Mouse (Mus musculus): Measurements from ENCODE around the gene Pgk1. TPM values are rescaled to one million over a fixed set of nuclear protein-coding genes. Genes with fewer than 3 reads are reported as not detected.

Pgk1 gene
- polyA plus RNA-seq, 1 experiment from 2014 or later: 280 TPM

DNA sequence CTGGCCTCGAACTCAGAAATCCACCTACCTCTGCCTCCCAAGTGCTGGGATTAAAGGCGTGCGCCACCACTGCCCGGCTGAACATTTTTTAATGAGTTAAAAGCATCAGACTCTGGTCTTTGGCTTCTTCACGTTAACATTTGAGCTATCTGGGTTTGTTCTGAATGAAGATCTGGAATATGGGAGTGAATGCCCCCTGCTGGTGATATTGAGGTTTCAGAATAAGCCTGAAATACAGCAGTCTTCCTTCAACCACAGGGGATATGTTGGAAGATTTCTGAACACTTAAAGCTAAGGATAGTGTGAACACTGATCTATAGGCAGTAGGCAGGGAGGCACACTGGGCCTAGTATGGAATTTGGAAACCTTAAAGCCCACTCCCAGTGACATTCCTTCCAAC, 12.0 kb downstream of the Pgk1 start:
- no peak overlapping the region for H3K9ac ChIP-seq (ENCODE audit: low read depth, low read length)

GRCm38 (mm10) chrX:106209100-106209499, 22.2 kb downstream of the Pgk1 start:
- no peak overlapping the region for H3K27ac ChIP-seq
- no peak overlapping the region for H3K9ac ChIP-seq (ENCODE audit: low read depth, low read length)
- WGBS: 90% methylated on average over 2 of the region's 2 CpGs
- H3K27me3 ChIP-seq (ENCODE audit: insufficient read depth, low read length): no peaks in the 10 kb centered on the region
- no peaks in the 10 kb centered on the region for H3K9me3 ChIP-seq (replicated peaks; ENCODE audit: low read length)
- ATAC-seq (replicated peaks; ENCODE audit: low FRiP score, low read depth): no peak
- no peak for TF ChIP-seq CTCF (IDR thresholded peaks at IDR 0.05; ENCODE audit: low read depth)
- no peak for DNase-seq (ENCODE audit: low spot score)
- H3K4me2 ChIP-seq (ENCODE audit: low read length): no peak overlapping the region
- H3K4me3 ChIP-seq (replicated peaks; ENCODE audit: low read depth, low read length): no peak overlapping the region
- 0 out of 2 replicates have a peak, but pooled peaks cover 2% of the 10 kb centered on the region for H3K36me3 ChIP-seq (ENCODE audit: insufficient read depth, low read length)
- no peaks in the 10 kb centered on the region for H3K4me1 ChIP-seq (replicated peaks; ENCODE audit: insufficient read depth, low read length)

More for the DNA sequence above, 12.0 kb downstream of the Pgk1 start:
- DNase-seq (ENCODE audit: low spot score) (no peak), ATAC-seq (replicated peaks; ENCODE audit: low FRiP score, low read depth) (no peak)
- H3K4me2 ChIP-seq (ENCODE audit: low read length): no peak overlapping the region
- no peaks in the 10 kb centered on the region for H3K4me1 ChIP-seq (replicated peaks; ENCODE audit: insufficient read depth, low read length)
- 86% methylated on average over 5 of the region's 5 CpGs for WGBS
- H3K4me3 ChIP-seq (replicated peaks; ENCODE audit: low read depth, low read length): no peak overlapping the region
- TF ChIP-seq CTCF (IDR thresholded peaks at IDR 0.05; ENCODE audit: low read depth): peak; percentile 42; the same call in 1 of the 2 replicates
- H3K27me3 ChIP-seq (ENCODE audit: insufficient read depth, low read length): no peaks in the 10 kb centered on the region
- H3K36me3 ChIP-seq (ENCODE audit: insufficient read depth, low read length): peaks cover 37% of the 10 kb centered on the region
- no peaks in the 10 kb centered on the region for H3K9me3 ChIP-seq (replicated peaks; ENCODE audit: low read length)
- H3K27ac ChIP-seq: no peak overlapping the region

DNA sequence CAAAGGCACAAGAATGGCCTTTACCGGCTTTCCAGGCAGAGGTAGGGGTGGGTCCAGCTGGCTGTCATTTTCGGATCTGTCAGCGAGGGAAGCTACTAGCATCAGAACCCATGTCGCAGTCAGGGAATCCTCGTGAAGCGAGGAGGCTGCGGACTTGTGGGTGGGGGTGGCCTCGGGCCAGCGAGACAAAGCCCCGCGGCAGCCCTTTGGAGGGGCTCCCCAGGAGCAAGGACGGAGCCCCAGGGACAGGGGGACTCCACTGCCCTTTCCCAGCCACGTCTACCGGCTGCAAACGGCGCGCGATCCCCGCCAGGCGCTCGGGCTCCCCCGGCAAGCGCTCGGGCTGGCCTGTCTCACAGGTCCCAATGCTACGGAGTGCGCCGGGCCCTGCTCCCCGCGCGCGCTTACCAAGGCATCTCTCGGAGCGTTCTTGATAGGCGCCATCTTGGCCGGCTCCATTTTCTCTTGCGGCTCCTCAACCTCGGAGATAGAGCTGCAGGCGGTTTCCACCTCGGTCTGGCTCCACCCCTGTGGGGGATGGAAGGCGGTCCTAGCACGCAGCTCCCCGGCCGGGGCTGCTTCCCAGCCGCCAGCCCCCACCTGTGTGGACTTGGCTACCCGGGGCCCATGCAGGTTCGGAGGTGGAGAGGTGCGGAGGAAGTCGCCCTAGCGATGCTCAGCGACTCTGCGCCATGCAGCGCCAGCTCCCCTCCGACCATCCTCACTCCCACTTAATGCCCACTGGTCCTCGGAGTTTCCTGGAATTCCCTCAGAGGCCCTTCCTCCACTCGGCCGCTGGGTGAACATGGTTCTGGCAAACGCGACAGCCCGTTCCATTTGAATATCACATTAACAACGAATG, 32.5 kb downstream of the Pgk1 start:
- H3K9ac ChIP-seq (ENCODE audit: low read depth, low read length): peak overlapping the region; percentile 70
- no peaks in the 10 kb centered on the region for H3K27me3 ChIP-seq (ENCODE audit: insufficient read depth, low read length)
- H3K4me1 ChIP-seq (replicated peaks; ENCODE audit: insufficient read depth, low read length): no peaks in the 10 kb centered on the region
- peak overlapping the region; percentile 51 for H3K4me3 ChIP-seq (replicated peaks; ENCODE audit: low read depth, low read length)
- H3K9me3 ChIP-seq (replicated peaks; ENCODE audit: low read length): 0 out of 2 replicates have a peak, but pooled peaks cover 5% of the 10 kb centered on the region
- peak; percentile 95 for ATAC-seq (replicated peaks; ENCODE audit: low FRiP score, low read depth)
- H3K4me2 ChIP-seq (ENCODE audit: low read length): peak overlapping the region; percentile 50
- TF ChIP-seq CTCF (IDR thresholded peaks at IDR 0.05; ENCODE audit: low read depth): no peak
- DNase-seq (ENCODE audit: low spot score): peak; percentile 75
- H3K36me3 ChIP-seq (ENCODE audit: insufficient read depth, low read length): no peaks in the 10 kb centered on the region
- WGBS: 30% methylated on average over 50 of the region's 60 CpGs
- H3K27ac ChIP-seq: peak overlapping the region; percentile 81

DNA sequence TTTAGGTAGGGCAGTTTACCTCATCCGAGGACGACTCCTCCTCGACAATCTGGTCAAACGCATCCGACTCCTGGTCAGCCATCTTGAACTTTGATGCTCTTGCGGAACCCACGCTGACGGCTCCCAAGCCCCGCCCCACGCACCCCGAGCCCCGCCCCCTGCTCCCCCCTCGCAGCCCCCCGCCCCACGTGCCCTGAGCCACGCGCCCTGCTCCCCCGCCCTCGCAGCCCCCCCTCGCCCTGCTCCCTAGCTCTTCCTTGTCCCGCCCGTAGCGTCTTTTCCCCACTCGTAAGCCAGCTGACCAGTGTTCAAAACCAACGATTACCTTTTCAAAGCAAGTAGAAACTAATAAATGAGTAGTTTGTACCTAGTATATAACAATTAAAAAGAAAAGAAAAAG, 34.2 kb downstream of the Pgk1 start, which contains the start of gene Taf9b:
Taf9b (minus strand) TSS at position 101 of the 400 bp plus-strand sequence.
- Histone ChIP-seq H3K4me2 (ENCODE audit: low read length) (peak within 1 kb of the TSS; percentile 50), H3K9me3 (replicated peaks; ENCODE audit: low read length) (0 out of 2 replicates have a peak, but pooled peaks cover 5% of the 10 kb centered on the region)
- WGBS: 91% methylated on average over 25 of the region's 25 CpGs

More for the DNA sequence above, 34.2 kb downstream of the Pgk1 start, which contains the start of gene Taf9b:
- Histone ChIP-seq H3K36me3 (ENCODE audit: insufficient read depth, low read length) (no peaks in the 10 kb centered on the region), H3K27me3 (ENCODE audit: insufficient read depth, low read length) (no peaks in the 10 kb centered on the region), H3K4me1 (replicated peaks; ENCODE audit: insufficient read depth, low read length) (no peaks in the 10 kb centered on the region), H3K9ac (ENCODE audit: low read depth, low read length) (no peak within 1 kb of the TSS), H3K27ac (no peak within 1 kb of the TSS), H3K4me3 (replicated peaks; ENCODE audit: low read depth, low read length) (peak within 1 kb of the TSS; percentile 51; the same call in 1 of the 2 replicates)
- TF ChIP-seq CTCF (IDR thresholded peaks at IDR 0.05; ENCODE audit: low read depth): no peak
- DNase-seq (ENCODE audit: low spot score): no peak
- no peak for ATAC-seq (replicated peaks; ENCODE audit: low FRiP score, low read depth)

Other genes starting within 250 kb of the Pgk1 start
- gene Magt1, start 175.2 kb upstream of the Pgk1 start, polyA plus RNA-seq (2015; fragmentation: Nextera tagmentation; extraction: Ambion mirVana): 47.4 and 50.8 TPM in 2 replicates
- gene Cox7b, start 171.4 kb upstream of the Pgk1 start, polyA plus RNA-seq (2015; fragmentation: Nextera tagmentation; extraction: Ambion mirVana): 754 and 861 TPM in 2 replicates
- 20.7 and 21.0 TPM in 2 replicates for gene Atp7a, start 159.8 kb upstream of the Pgk1 start, polyA plus RNA-seq (2015; fragmentation: Nextera tagmentation; extraction: Ambion mirVana)
- gene Tlr13, start 43.9 kb upstream of the Pgk1 start, polyA plus RNA-seq (2015; fragmentation: Nextera tagmentation; extraction: Ambion mirVana): 0.59 and 0.62 TPM in 2 replicates
- gene Taf9b, start 34.1 kb downstream of the Pgk1 start, polyA plus RNA-seq (2015; fragmentation: Nextera tagmentation; extraction: Ambion mirVana): 11.6 and 12.1 TPM in 2 replicates
- gene Fnd3c2, start 68.3 kb downstream of the Pgk1 start, polyA plus RNA-seq (2015; fragmentation: Nextera tagmentation; extraction: Ambion mirVana): not detected in 2 replicates